8 mouse cellular contexts compared by ENCODE assay signal in the genomic region with DNA sequence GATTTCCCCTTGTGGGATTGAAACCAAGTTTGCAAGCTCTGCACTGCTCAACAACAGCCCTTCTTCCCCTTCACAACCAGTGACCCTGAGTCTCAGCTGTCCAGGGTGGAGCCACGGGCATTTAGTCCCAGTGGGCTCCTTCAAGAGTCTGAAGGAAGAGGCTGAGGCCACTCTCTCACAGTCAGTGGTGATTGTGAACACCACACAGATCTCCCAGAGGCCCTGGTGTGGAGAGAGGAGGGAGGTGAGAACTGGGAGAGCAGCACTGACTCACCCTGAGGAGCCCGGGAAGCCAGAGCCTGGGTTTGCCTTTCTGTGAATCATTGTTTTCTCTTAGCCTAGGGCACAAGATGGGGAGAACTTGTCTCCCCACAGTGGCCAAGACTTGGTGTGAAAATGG. TPM values are rescaled to one million over a fixed set of nuclear protein-coding genes. Genes with fewer than 3 reads are reported as not detected.
DNase-seq lines count a peak whose midpoint lies in the region; ATAC-seq and TF ChIP-seq lines count a peak whose summit lies in the region.

No protein-coding gene starts in this region.

- DNase-seq in lung, adult 2 months = no peak
- no peak for DNase-seq in heart, postnatal 0 days (ENCODE audit: low spot score)
- DNase-seq in adrenal gland, postnatal 4 days (ENCODE audit: low spot score in 2 of 2) = no peak
- DNase-seq in left cerebral cortex, postnatal 4 days = no peak
- no peak for DNase-seq in left cerebral cortex, adult 8-10 months (ENCODE audit: low spot score in 2 of 2)

- 29% methylated on average over 2 of the region's 2 CpGs for WGBS in lung, embryonic 15.5 days
- 10% methylated on average over 2 of the region's 2 CpGs for WGBS in lung, adult 2 months
- WGBS in embryonic facial prominence, embryonic 12.5 days = 57% methylated on average over 2 of the region's 2 CpGs
- WGBS in heart, postnatal 0 days = 31% methylated on average over 2 of the region's 2 CpGs
- WGBS in midbrain, embryonic 12.5 days = 61% methylated on average over 2 of the region's 2 CpGs

- no peaks in the 10 kb centered on the region for H3K27me3 ChIP-seq in lung, embryonic 15.5 days
- H3K27me3 ChIP-seq in embryonic facial prominence, embryonic 12.5 days = no peaks in the 10 kb centered on the region
- H3K27me3 ChIP-seq in heart, postnatal 0 days (ENCODE audit: control insufficient read depth, insufficient read depth, low read length) = no peaks in the 10 kb centered on the region
- H3K27me3 ChIP-seq in midbrain, embryonic 12.5 days = no peaks in the 10 kb centered on the region

- no peak for ATAC-seq in lung, embryonic 15.5 days (ENCODE audit: borderline replicate concordance, extremely low read depth, low FRiP score, low TSS enrichment)
- no peak for ATAC-seq in embryonic facial prominence, embryonic 12.5 days (ENCODE audit: insufficient number of reproducible peaks, insufficient read depth, low FRiP score, low TSS enrichment)
- ATAC-seq in heart, postnatal 0 days (ENCODE audit: insufficient read depth, low read depth) = no peak
- ATAC-seq in midbrain, embryonic 12.5 days (ENCODE audit: low FRiP score, low read depth) = no peak

- TF ChIP-seq CTCF in lung, adult 2 months (IDR thresholded peaks at IDR 0.05; ENCODE audit: insufficient read depth, low read length) = no peak
- TF ChIP-seq CTCF in heart, postnatal 0 days (IDR thresholded peaks at IDR 0.05; ENCODE audit: low read depth) = no peak

- intact Hi-C loops in left cerebral cortex, postnatal 4 days (cut with DNase I) = no loop called here

- H3K9me3 ChIP-seq in lung, embryonic 15.5 days = no peaks in the 10 kb centered on the region
- no peaks in the 10 kb centered on the region for H3K9me3 ChIP-seq in embryonic facial prominence, embryonic 12.5 days
- no peaks in the 10 kb centered on the region for H3K9me3 ChIP-seq in heart, postnatal 0 days (replicated peaks; ENCODE audit: control insufficient read depth, low read length)
- no peaks in the 10 kb centered on the region for H3K9me3 ChIP-seq in midbrain, embryonic 12.5 days

- peak overlapping the region; percentile 69 for H3K4me2 ChIP-seq in lung, embryonic 15.5 days
- H3K4me2 ChIP-seq in embryonic facial prominence, embryonic 12.5 days (replicated peaks) = peak overlapping the region; percentile 97
- peak overlapping the region; percentile 74 for H3K4me2 ChIP-seq in heart, postnatal 0 days (ENCODE audit: low read depth, low read length)
- H3K4me2 ChIP-seq in midbrain, embryonic 12.5 days (replicated peaks) = peak overlapping the region; percentile 69

- no peak for TF ChIP-seq POLR2A in lung, adult 2 months (IDR thresholded peaks at IDR 0.05; ENCODE audit: borderline replicate concordance, extremely low read depth, low read depth, low read length)

- H3K36me3 ChIP-seq in lung, embryonic 15.5 days = peaks cover 11% of the 10 kb centered on the region; the same call in 1 of the 2 replicates
- peaks cover 27% of the 10 kb centered on the region for H3K36me3 ChIP-seq in embryonic facial prominence, embryonic 12.5 days
- peaks cover 14% of the 10 kb centered on the region for H3K36me3 ChIP-seq in heart, postnatal 0 days (replicated peaks; ENCODE audit: control insufficient read depth, insufficient read depth, low read length)
- peaks cover 33% of the 10 kb centered on the region for H3K36me3 ChIP-seq in midbrain, embryonic 12.5 days

- H3K9ac ChIP-seq in lung, embryonic 15.5 days = no peak overlapping the region; the same call in 1 of the 2 replicates
- H3K9ac ChIP-seq in embryonic facial prominence, embryonic 12.5 days = peak overlapping the region; percentile 95
- H3K9ac ChIP-seq in heart, postnatal 0 days (replicated peaks; ENCODE audit: low read depth, low read length) = peak overlapping the region; percentile 37; the same call in 1 of the 2 replicates
- H3K9ac ChIP-seq in midbrain, embryonic 12.5 days (replicated peaks) = peak overlapping the region; percentile 96

- 0 out of 2 replicates have a peak overlapping the region, but pooled peaks have one; percentile 89 for H3K4me3 ChIP-seq in lung, embryonic 15.5 days
- no peak overlapping the region for H3K4me3 ChIP-seq in lung, adult 2 months (replicated peaks; ENCODE audit: extremely low read depth, low read depth, low read length)
- 0 out of 2 replicates have a peak overlapping the region, but pooled peaks have one; percentile 92 for H3K4me3 ChIP-seq in embryonic facial prominence, embryonic 12.5 days
- H3K4me3 ChIP-seq in heart, postnatal 0 days (ENCODE audit: low read depth, low read length) = peak overlapping the region; percentile 80; the same call in 1 of the 2 replicates
- peak overlapping the region; percentile 79 for H3K4me3 ChIP-seq in midbrain, embryonic 12.5 days

- H3K27ac ChIP-seq in lung, embryonic 15.5 days = peak overlapping the region; percentile 98
- peak overlapping the region; percentile 98 for H3K27ac ChIP-seq in embryonic facial prominence, embryonic 12.5 days
- peak overlapping the region; percentile 98 for H3K27ac ChIP-seq in heart, postnatal 0 days (ENCODE audit: low read depth)
- peak overlapping the region; percentile 95 for H3K27ac ChIP-seq in midbrain, embryonic 12.5 days (replicated peaks)

- H3K4me1 ChIP-seq in lung, embryonic 15.5 days = peaks cover 71% of the 10 kb centered on the region
- peaks cover 54% of the 10 kb centered on the region for H3K4me1 ChIP-seq in lung, adult 2 months (ENCODE audit: control insufficient read depth, insufficient read depth, low read length)
- H3K4me1 ChIP-seq in embryonic facial prominence, embryonic 12.5 days = peaks cover 26% of the 10 kb centered on the region
- peaks cover 66% of the 10 kb centered on the region for H3K4me1 ChIP-seq in heart, postnatal 0 days (ENCODE audit: control insufficient read depth, insufficient read depth)
- H3K4me1 ChIP-seq in midbrain, embryonic 12.5 days = peaks cover 47% of the 10 kb centered on the region

- TF ChIP-seq EP300 in heart, postnatal 0 days (IDR thresholded peaks at IDR 0.05; ENCODE audit: low read depth) = no peak

RNA-seq across cellular contexts. Expression of a gene that starts 19.2 kb away (rescaled TPM):
- polyA plus RNA-seq in lung, embryonic 15.5 days (2015; fragmentation: Nextera tagmentation; extraction: Ambion mirVana) = 105 and 116 TPM in 2 replicates
- polyA plus RNA-seq in lung, adult 2 months (2012; rRNA removed) = 186 and 233 TPM in 2 replicates
- 117 and 123 TPM in 2 replicates for polyA plus RNA-seq in embryonic facial prominence, embryonic 12.5 days (2016; fragmentation: Nextera tagmentation; extraction: Ambion mirVana)
- 81.1 and 146 TPM in 2 replicates for total RNA-seq in heart, postnatal 0 days (2014; rRNA removed; ENCODE audit: low replicate concordance)
- 52.2 and 56.1 TPM in 2 replicates for polyA plus RNA-seq in heart, postnatal 0 days (2015; fragmentation: Nextera tagmentation; extraction: Ambion mirVana)
- 143 and 150 TPM in 2 replicates for polyA plus RNA-seq in midbrain, embryonic 12.5 days (2016; fragmentation: Nextera tagmentation; extraction: Ambion mirVana)
- 10 to 100 TPM; 65.7 to 77.0 TPM for total RNA-seq in adrenal gland, postnatal 4 days (2021)
- total RNA-seq in left cerebral cortex, postnatal 4 days (2021) = 100 to 1,000 TPM; 129 to 134 TPM
- total RNA-seq in left cerebral cortex, adult 8-10 months (2022) = 100 to 1,000 TPM; 228 to 247 (median 232) TPM

RNA-seq across cellular contexts. Expression of a gene that starts 28.0 kb away (rescaled TPM):
- not detected in 2 replicates for polyA plus RNA-seq in lung, embryonic 15.5 days (2015; fragmentation: Nextera tagmentation; extraction: Ambion mirVana)
- 0.41 and 0.76 TPM in 2 replicates for polyA plus RNA-seq in lung, adult 2 months (2012; rRNA removed)
- not detected in 2 replicates for polyA plus RNA-seq in embryonic facial prominence, embryonic 12.5 days (2016; fragmentation: Nextera tagmentation; extraction: Ambion mirVana)
- not detected in 2 replicates for total RNA-seq in heart, postnatal 0 days (2014; rRNA removed; ENCODE audit: low replicate concordance)
- polyA plus RNA-seq in heart, postnatal 0 days (2015; fragmentation: Nextera tagmentation; extraction: Ambion mirVana) = not detected in 2 replicates
- polyA plus RNA-seq in midbrain, embryonic 12.5 days (2016; fragmentation: Nextera tagmentation; extraction: Ambion mirVana) = not detected in 2 replicates
- total RNA-seq in adrenal gland, postnatal 4 days (2021) = not detected
- total RNA-seq in left cerebral cortex, postnatal 4 days (2021) = not detected
- not detected for total RNA-seq in left cerebral cortex, adult 8-10 months (2022)

RNA-seq across cellular contexts. Expression of a gene that starts 49.3 kb away (rescaled TPM):
- polyA plus RNA-seq in lung, embryonic 15.5 days (2015; fragmentation: Nextera tagmentation; extraction: Ambion mirVana) = 290 and 301 TPM in 2 replicates
- 139 and 188 TPM in 2 replicates for polyA plus RNA-seq in lung, adult 2 months (2012; rRNA removed)
- 184 and 185 TPM in 2 replicates for polyA plus RNA-seq in embryonic facial prominence, embryonic 12.5 days (2016; fragmentation: Nextera tagmentation; extraction: Ambion mirVana)
- total RNA-seq in heart, postnatal 0 days (2014; rRNA removed; ENCODE audit: low replicate concordance) = 246 and 286 TPM in 2 replicates
- polyA plus RNA-seq in heart, postnatal 0 days (2015; fragmentation: Nextera tagmentation; extraction: Ambion mirVana) = 144 and 146 TPM in 2 replicates
- 132 and 137 TPM in 2 replicates for polyA plus RNA-seq in midbrain, embryonic 12.5 days (2016; fragmentation: Nextera tagmentation; extraction: Ambion mirVana)
- 100 to 1,000 TPM; 240 to 260 TPM for total RNA-seq in adrenal gland, postnatal 4 days (2021)
- 100 to 1,000 TPM; 114 to 121 TPM for total RNA-seq in left cerebral cortex, postnatal 4 days (2021)
- total RNA-seq in left cerebral cortex, adult 8-10 months (2022) = 10 to 100 TPM; 85.5 to 93.2 (median 89.8) TPM
